Mouse (Mus musculus) left cerebral cortex, adult 11 months (tissue): ENCODE measurements around the gene Gm20388.
"Not testable (repeated sequence)": the region's sequence is repeated elsewhere in the genome, so short reads cannot be mapped to it uniquely, and the experiment has no call there.

ENCODE experiments used
- DNase-seq: peaks from one replicate; pipeline ENCODE4 v3.0.0; 2022; ENCODE audit warnings: low spot score

The Gm20388 gene

GRCm38 (mm10) chr8:122557248-122558038, 2646.8 kb downstream of the Gm20388 start:
- DNase-seq: no peak

GRCm38 (mm10) chr8:122558671-122559349, 2648.2 kb downstream of the Gm20388 start:
- no peak for DNase-seq

- no peak for DNase-seq
These were observed 2650.6 kb downstream of the Gm20388 start for GRCm38 (mm10) chr8:122561199-122561598.

GRCm38 (mm10) chr8:122564363-122565352, 2654.0 kb downstream of the Gm20388 start:
- no peak for DNase-seq

- no peak for DNase-seq
These were observed 2656.1 kb downstream of the Gm20388 start for GRCm38 (mm10) chr8:122566766-122567165.

- DNase-seq: peak; percentile 90
These were observed 2656.9 kb downstream of the Gm20388 start, which contains the start of gene Cdt1 for GRCm38 (mm10) chr8:122567361-122568108. Cdt1 (plus strand) TSS chr8:122568015.

- DNase-seq: no peak
These were observed 2657.5 kb downstream of the Gm20388 start for GRCm38 (mm10) chr8:122568109-122568504.

- DNase-seq: no peak
These were observed 2658.3 kb downstream of the Gm20388 start for GRCm38 (mm10) chr8:122568881-122569309.

GRCm38 (mm10) chr8:122569329-122569728, 2658.7 kb downstream of the Gm20388 start:
- no peak for DNase-seq

- DNase-seq: no peak
These were observed 2659.4 kb downstream of the Gm20388 start for GRCm38 (mm10) chr8:122569996-122570395.

- DNase-seq: no peak
These were observed 2660.5 kb downstream of the Gm20388 start for GRCm38 (mm10) chr8:122571153-122571552.

- DNase-seq: no peak
These were observed 2661.2 kb downstream of the Gm20388 start for GRCm38 (mm10) chr8:122571750-122572267.

GRCm38 (mm10) chr8:122572751-122573150, 2662.1 kb downstream of the Gm20388 start:
- no peak for DNase-seq

GRCm38 (mm10) chr8:122573176-122573575, 2662.5 kb downstream of the Gm20388 start:
- not testable (repeated sequence) for DNase-seq

GRCm38 (mm10) chr8:122573577-122573976, 2662.9 kb downstream of the Gm20388 start:
- no peak for DNase-seq

- DNase-seq: no peak
These were observed 2663.6 kb downstream of the Gm20388 start for GRCm38 (mm10) chr8:122574264-122574663.

- DNase-seq: no peak
These were observed 2664.1 kb downstream of the Gm20388 start for GRCm38 (mm10) chr8:122574667-122575251.

- DNase-seq: no peak
These were observed 2664.6 kb downstream of the Gm20388 start for GRCm38 (mm10) chr8:122575286-122575685.

- no peak for DNase-seq
These were observed 2665.3 kb downstream of the Gm20388 start for GRCm38 (mm10) chr8:122575735-122576647.

- DNase-seq: peak; percentile 90
These were observed 2666.0 kb downstream of the Gm20388 start, which contains the start of gene Aprt for GRCm38 (mm10) chr8:122576648-122577022. Aprt (minus strand) TSS chr8:122576909.
